Mouse (Mus musculus): ENCODE measurements around the gene Cts6. TPM values are rescaled to one million over a fixed set of nuclear protein-coding genes. Genes with fewer than 3 reads are reported as not detected.

Gene Cts6
- polyA plus RNA-seq (2012; rRNA removed) = not detected in 2 replicates

GRCm38 (mm10) chr13:61203310-61203709, at the start of gene Cts6:
Cts6 (minus strand) TSS chr13:61203410.

DNA sequence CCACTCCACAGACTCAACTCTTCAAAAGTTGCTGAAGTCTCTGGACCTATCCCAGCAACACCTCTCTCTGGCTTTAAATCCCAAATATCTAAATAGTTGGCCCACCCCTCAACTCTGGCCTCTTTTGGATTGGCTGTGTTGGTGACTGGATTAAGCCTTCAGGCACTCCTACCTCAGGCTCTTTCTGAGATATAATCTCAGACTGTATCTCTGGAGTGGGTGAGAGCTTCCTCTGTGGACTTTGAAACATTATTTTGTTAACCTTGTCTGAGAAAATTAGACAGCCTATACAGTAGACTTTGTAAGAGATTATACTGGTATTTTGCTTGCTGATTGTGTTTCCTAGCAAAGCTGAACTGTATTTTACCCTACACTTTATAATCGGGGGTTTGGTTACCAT, 39.1 kb downstream of the Cts6 start, which contains the start of gene Ctsr:
TSS of gene Ctsr (minus strand) at position 101 of the 400 bp plus-strand sequence.

Other genes starting within 250 kb of the Cts6 start
- gene Ctsj, start 197.5 kb downstream of the Cts6 start, polyA plus RNA-seq (2012; rRNA removed) = not detected in 2 replicates
- gene Ctsq, start 162.8 kb downstream of the Cts6 start, polyA plus RNA-seq (2012; rRNA removed) = not detected in 2 replicates
- gene Ctsr, start 39.2 kb downstream of the Cts6 start, polyA plus RNA-seq (2012; rRNA removed) = not detected in 2 replicates
- not detected in 2 replicates for gene Cts8, start 51.9 kb upstream of the Cts6 start, polyA plus RNA-seq (2012; rRNA removed)
- not detected in 2 replicates for gene Gm49398, start 85.4 kb upstream of the Cts6 start, polyA plus RNA-seq (2012; rRNA removed)
- not detected in 2 replicates for gene Cts7, start 154.8 kb upstream of the Cts6 start, polyA plus RNA-seq (2012; rRNA removed)